Mouse (Mus musculus) layer of hippocampus, postnatal 36 days (tissue): ENCODE measurements around the gene Cherp. TPM values are rescaled to one million over a fixed set of nuclear protein-coding genes. Genes with fewer than 3 reads are reported as not detected.

Source experiments
- DNase-seq, 2 experiments: peaks; one replicate each; pipeline ENCODE4 v3.0.0; 2022
- microRNA-seq, 2 experiments: library from miRNA; unstranded; fragments of <30 nt; microRNA quantifications; one replicate each; pipeline ENCODE4 v1.2.0; 2021
- total RNA-seq, 2 experiments: library from RNA; stranded (reverse); gene quantifications; 2 replicates each; pipeline ENCODE4 v1.2.3; 2021

Gene Cherp
- total RNA-seq, 2 experiments from 2014 or later: 70.2 to 77.2 TPM

DNA sequence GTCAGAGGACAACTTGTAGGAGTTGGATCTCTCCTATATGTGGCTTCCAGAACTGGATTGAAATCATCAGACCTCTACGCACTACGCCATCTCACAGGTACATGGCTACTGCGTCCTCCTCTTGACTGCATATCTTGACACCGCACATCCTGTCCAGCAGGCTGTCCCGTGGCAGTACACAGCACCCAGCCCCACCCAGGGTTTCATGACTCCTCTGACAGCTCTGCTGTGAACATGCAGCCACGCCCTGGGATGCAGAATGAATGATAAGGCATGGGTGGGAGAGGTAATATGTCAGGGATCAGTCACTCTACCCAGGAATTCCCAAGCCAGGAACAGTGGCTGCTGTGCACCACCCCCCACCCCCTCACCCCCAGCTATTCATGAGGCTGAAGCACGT, 61.2 kb downstream of the Cherp start:
- DNase-seq: no peak

Small RNA genes within 50 kb of the gene (microRNA-seq; reads per million reads assigned to microRNA genes)
- gene Mir7068: 2.1 to 4.0 reads per million in 2 experiments

Other genes starting within 250 kb of the Cherp start
- 10 to 100 TPM; 74.5 to 94.0 TPM for gene Ap1m1, start 235.2 kb downstream of the Cherp start, total RNA-seq
- gene Gm10282, start 170.0 kb downstream of the Cherp start, total RNA-seq: 1 to 10 TPM; 7.7 to 9.7 TPM
- gene Klf2, start 156.2 kb downstream of the Cherp start, total RNA-seq: 10 to 100 TPM; 16.4 to 18.5 TPM
- 10 to 100 TPM; 63.6 to 73.8 TPM for gene Eps15l1, start 53.8 kb downstream of the Cherp start, total RNA-seq
- gene Calr3, start 31.4 kb downstream of the Cherp start, total RNA-seq: 1 to 10 TPM in 1 of 2 experiments, under 1 TPM in 1; 0.32 to 1.4 TPM
- 10 to 100 TPM; 14.7 to 15.7 TPM for gene 1700030K09Rik, start 31.3 kb downstream of the Cherp start, total RNA-seq
- gene Slc35e1, start 17.4 kb upstream of the Cherp start, total RNA-seq: 10 to 100 TPM; 47.2 to 47.4 TPM
- 10 to 100 TPM in 1 of 2 experiments, 1 to 10 TPM in 1; 9.9 to 11.0 TPM for gene Med26, start 73.0 kb upstream of the Cherp start, total RNA-seq
- gene Smim7, start 95.9 kb upstream of the Cherp start, total RNA-seq: 100 to 1,000 TPM; 101 to 105 TPM
- gene Tmem38a, start 96.8 kb upstream of the Cherp start, total RNA-seq: 100 to 1,000 TPM; 121 to 127 TPM
- gene Nwd1, start 171.5 kb upstream of the Cherp start, total RNA-seq: 10 to 100 TPM; 47.1 to 57.8 TPM
- 100 to 1,000 TPM; 170 to 183 TPM for gene Sin3b, start 248.1 kb upstream of the Cherp start, total RNA-seq